Mouse (Mus musculus) heart, embryonic 11.5 days (tissue): ENCODE results near the gene Plpp1. TPM values are rescaled to one million over a fixed set of nuclear protein-coding genes. Genes with fewer than 3 reads are reported as not detected.

Experiments
- ATAC-seq: fragments of 200-750 bp; cut with Nextera tagmentation; replicated peaks from 2 replicates; pipeline ENCODE4 v1.8.0; 2017; ENCODE audit warnings: moderate library complexity; ENCODE audit not compliant: insufficient number of reproducible peaks, low FRiP score, low TSS enrichment
- H3K27ac ChIP-seq: fragments of 300-500 bp; sonication (generic); 2 replicates; pipeline ENCODE4 v1.5.1; 2014; ENCODE audit warnings: mild to moderate bottlenecking, low read depth, low read length
- H3K27me3 ChIP-seq: fragments of 300-500 bp; sonication (generic); 2 replicates; pipeline ENCODE4 v1.6.1; 2014; ENCODE audit warnings: mild to moderate bottlenecking, low read length, mixed read lengths; ENCODE audit not compliant: control insufficient read depth, insufficient read depth
- H3K36me3 ChIP-seq: fragments of 300-500 bp; sonication (generic); 2 replicates; pipeline ENCODE4 v1.6.1; 2014; ENCODE audit warnings: mild to moderate bottlenecking, low read length, moderate library complexity, mixed read lengths; ENCODE audit not compliant: control insufficient read depth, insufficient read depth
- H3K4me1 ChIP-seq: fragments of 300-500 bp; sonication (generic); 2 replicates; pipeline ENCODE4 v1.6.1; 2014; ENCODE audit warnings: low read length; ENCODE audit not compliant: control insufficient read depth, insufficient read depth
- H3K4me2 ChIP-seq: fragments of 300-500 bp; sonication (generic); 2 replicates; pipeline ENCODE4 v1.6.1; 2014; ENCODE audit warnings: mild to moderate bottlenecking, moderate library complexity
- H3K4me3 ChIP-seq: fragments of 300-500 bp; sonication (generic); 2 replicates; pipeline ENCODE4 v1.5.1; 2014; ENCODE audit warnings: low read depth, low read length
- H3K9ac ChIP-seq: fragments of 300-500 bp; sonication (generic); 2 replicates; pipeline ENCODE4 v1.6.1; 2014; ENCODE audit warnings: mild to moderate bottlenecking, low read depth, low read length, moderate library complexity
- H3K9me3 ChIP-seq: fragments of 300-500 bp; sonication (generic); replicated peaks from 2 replicates; pipeline ENCODE4 v1.6.1; 2016; ENCODE audit warnings: low read length; ENCODE audit not compliant: control insufficient read depth
- WGBS: fragments of 180-500 bp; shearing (Covaris S2); extraction: QIAGEN DNeasy Blood & Tissue Kit; methylation state at CpG from one replicate; pipeline ENCODE4 v1.1.7; 2014; ENCODE audit not compliant: insufficient replicate concordance; 5-methylcytosine and 5-hydroxymethylcytosine counted together
- polyA plus RNA-seq: library from polyadenylated mRNA; unstranded; fragments of >200 nt; fragmentation: Nextera tagmentation; extraction: Ambion mirVana; gene quantifications from 2 replicates; pipeline ENCODE4 v1.2.1, GENCODE M21; 2014

Plpp1 gene
- polyA plus RNA-seq, 1 experiment from 2014 or later: 41.7 TPM

GRCm38 (mm10) chr13:112770528-112771328 lies 29.9 kb upstream of the Plpp1 start:
- peaks cover 8% of the 10 kb centered on the region for H3K9me3 ChIP-seq
- WGBS: 38% methylated on average over 11 of the region's 11 CpGs
- H3K4me3 ChIP-seq: no peak overlapping the region
- H3K4me1 ChIP-seq: peaks cover 11% of the 10 kb centered on the region; the same call in 1 of the 2 replicates
- H3K9ac ChIP-seq: no peak overlapping the region
- peak overlapping the region; percentile 19 for H3K4me2 ChIP-seq
- ATAC-seq: peak; percentile 49; the same call in 1 of the 2 replicates
- peak overlapping the region; percentile 68 for H3K27ac ChIP-seq
- H3K27me3 ChIP-seq: no peaks in the 10 kb centered on the region
- no peaks in the 10 kb centered on the region for H3K36me3 ChIP-seq

GRCm38 (mm10) chr13:112771447-112772208 lies 29.0 kb upstream of the Plpp1 start:
- Histone ChIP-seq H3K9ac (no peak overlapping the region), H3K4me3 (no peak overlapping the region), H3K36me3 (no peaks in the 10 kb centered on the region), H3K4me1 (peaks cover 11% of the 10 kb centered on the region; the same call in 1 of the 2 replicates), H3K27ac (no peak overlapping the region), H3K27me3 (no peaks in the 10 kb centered on the region), H3K9me3 (peaks cover 8% of the 10 kb centered on the region), H3K4me2 (peak overlapping the region; percentile 27)
- ATAC-seq: no peak
- WGBS: 39% methylated on average over 15 of the region's 15 CpGs

- Histone ChIP-seq H3K4me3 (no peak overlapping the region), H3K4me2 (no peak overlapping the region), H3K4me1 (peaks cover 11% of the 10 kb centered on the region; the same call in 1 of the 2 replicates), H3K36me3 (no peaks in the 10 kb centered on the region), H3K9me3 (peaks cover 5% of the 10 kb centered on the region), H3K27me3 (no peaks in the 10 kb centered on the region), H3K9ac (no peak overlapping the region), H3K27ac (no peak overlapping the region)
- WGBS: 76% methylated on average over 11 of the region's 11 CpGs
- no peak for ATAC-seq
These were observed 28.3 kb upstream of the Plpp1 start for GRCm38 (mm10) chr13:112772252-112772651.

GRCm38 (mm10) chr13:112772861-112773260 lies 27.7 kb upstream of the Plpp1 start:
- H3K4me1 ChIP-seq: peaks cover 11% of the 10 kb centered on the region; the same call in 1 of the 2 replicates
- H3K9ac ChIP-seq: no peak overlapping the region
- no peaks in the 10 kb centered on the region for H3K27me3 ChIP-seq
- H3K4me3 ChIP-seq: no peak overlapping the region
- H3K4me2 ChIP-seq: no peak overlapping the region
- WGBS: 64% methylated on average over 14 of the region's 14 CpGs
- H3K9me3 ChIP-seq: no peaks in the 10 kb centered on the region; the same call in 1 of the 2 replicates
- H3K27ac ChIP-seq: no peak overlapping the region
- no peak for ATAC-seq
- no peaks in the 10 kb centered on the region for H3K36me3 ChIP-seq

- 81% methylated on average over 3 of the region's 3 CpGs for WGBS
- H3K9me3 ChIP-seq: no peaks in the 10 kb centered on the region
- H3K4me2 ChIP-seq: no peak overlapping the region
- no peaks in the 10 kb centered on the region for H3K27me3 ChIP-seq
- peaks cover 11% of the 10 kb centered on the region; the same call in 1 of the 2 replicates for H3K4me1 ChIP-seq
- ATAC-seq: no peak
- no peak overlapping the region for H3K9ac ChIP-seq
- H3K4me3 ChIP-seq: no peak overlapping the region
- no peaks in the 10 kb centered on the region for H3K36me3 ChIP-seq
- no peak overlapping the region for H3K27ac ChIP-seq
These were observed 26.5 kb upstream of the Plpp1 start for GRCm38 (mm10) chr13:112773991-112774675.

GRCm38 (mm10) chr13:112775856-112776255 lies 24.7 kb upstream of the Plpp1 start:
- Histone ChIP-seq H3K4me2 (no peak overlapping the region), H3K27ac (no peak overlapping the region), H3K36me3 (no peaks in the 10 kb centered on the region), H3K4me1 (peaks cover 5% of the 10 kb centered on the region; the same call in 1 of the 2 replicates), H3K4me3 (no peak overlapping the region), H3K9me3 (no peaks in the 10 kb centered on the region), H3K27me3 (no peaks in the 10 kb centered on the region), H3K9ac (no peak overlapping the region)
- ATAC-seq: no peak
- WGBS: 86% methylated on average over 10 of the region's 10 CpGs

- no peak overlapping the region for H3K9ac ChIP-seq
- H3K4me2 ChIP-seq: no peak overlapping the region
- H3K4me1 ChIP-seq: no peaks in the 10 kb centered on the region
- no peak overlapping the region for H3K4me3 ChIP-seq
- 81% methylated on average over 5 of the region's 5 CpGs for WGBS
- no peak for ATAC-seq
- no peaks in the 10 kb centered on the region for H3K27me3 ChIP-seq
- H3K36me3 ChIP-seq: no peaks in the 10 kb centered on the region
- no peaks in the 10 kb centered on the region for H3K9me3 ChIP-seq
- no peak overlapping the region for H3K27ac ChIP-seq
These were observed 22.2 kb upstream of the Plpp1 start for GRCm38 (mm10) chr13:112778407-112778806.

GRCm38 (mm10) chr13:112785305-112785704 lies 15.3 kb upstream of the Plpp1 start:
- 74% methylated on average over 7 of the region's 7 CpGs for WGBS
- no peaks in the 10 kb centered on the region for H3K4me1 ChIP-seq
- H3K27ac ChIP-seq: no peak overlapping the region
- no peaks in the 10 kb centered on the region for H3K27me3 ChIP-seq
- H3K9me3 ChIP-seq: no peaks in the 10 kb centered on the region
- ATAC-seq: no peak
- H3K4me2 ChIP-seq: no peak overlapping the region
- H3K4me3 ChIP-seq: no peak overlapping the region
- H3K9ac ChIP-seq: no peak overlapping the region
- H3K36me3 ChIP-seq: no peaks in the 10 kb centered on the region
